Mouse (Mus musculus): Measurements from ENCODE around the gene Srgap1. TPM values are rescaled to one million over a fixed set of nuclear protein-coding genes. Genes with fewer than 3 reads are reported as not detected.
"Not testable (repeated sequence)": the region's sequence is repeated elsewhere in the genome, so short reads cannot be mapped to it uniquely, and the experiment has no call there.

Gene Srgap1
- total RNA-seq, 2 experiments from 2014 or later = 8.5 to 12.5 TPM

DNA sequence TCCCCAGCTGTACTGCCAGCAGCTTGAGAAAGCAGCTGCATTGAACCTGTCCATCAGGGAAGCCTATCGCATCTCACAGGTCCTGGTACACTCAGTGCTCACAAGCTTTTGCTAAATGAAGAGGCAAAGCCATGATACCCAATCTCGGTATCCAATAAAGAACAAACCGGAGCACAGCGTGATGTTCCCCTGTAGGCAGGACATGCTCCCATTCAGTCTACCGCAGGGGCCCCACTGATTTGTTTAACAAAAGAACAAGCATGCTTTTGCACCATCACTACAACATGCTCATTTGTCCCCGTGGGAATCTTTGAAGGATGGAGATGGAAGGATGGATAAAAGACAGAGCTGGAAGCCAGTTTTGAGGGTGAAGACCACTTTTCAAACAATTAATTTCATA, 257.0 kb downstream of the Srgap1 start:
- DNase-seq (ENCODE audit: low spot score in 2 of 2) = no peak
- intact Hi-C loops (cut with DNase I) = no loop called here

DNA sequence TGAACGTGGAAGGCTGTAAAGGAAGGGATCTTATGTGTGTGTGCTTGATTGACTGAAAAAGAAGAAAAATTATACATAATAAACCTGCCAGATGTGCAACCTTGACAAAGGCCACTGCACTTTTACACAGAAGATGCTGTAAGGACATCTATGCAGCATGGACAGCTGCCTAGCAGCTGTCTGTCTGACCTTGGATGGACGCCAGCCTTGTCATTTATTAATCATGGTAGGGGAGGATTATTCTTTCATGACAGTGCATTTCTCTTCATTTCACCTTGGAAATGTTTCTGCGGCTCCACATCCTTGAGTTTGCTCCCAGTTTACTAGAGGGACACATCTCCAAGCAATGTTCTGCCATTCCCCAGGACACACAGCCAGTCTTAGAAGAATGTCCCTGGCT, 258.6 kb downstream of the Srgap1 start:
- intact Hi-C loops (cut with DNase I) = no loop called here
- no peak for DNase-seq (ENCODE audit: low spot score in 2 of 2)

DNA sequence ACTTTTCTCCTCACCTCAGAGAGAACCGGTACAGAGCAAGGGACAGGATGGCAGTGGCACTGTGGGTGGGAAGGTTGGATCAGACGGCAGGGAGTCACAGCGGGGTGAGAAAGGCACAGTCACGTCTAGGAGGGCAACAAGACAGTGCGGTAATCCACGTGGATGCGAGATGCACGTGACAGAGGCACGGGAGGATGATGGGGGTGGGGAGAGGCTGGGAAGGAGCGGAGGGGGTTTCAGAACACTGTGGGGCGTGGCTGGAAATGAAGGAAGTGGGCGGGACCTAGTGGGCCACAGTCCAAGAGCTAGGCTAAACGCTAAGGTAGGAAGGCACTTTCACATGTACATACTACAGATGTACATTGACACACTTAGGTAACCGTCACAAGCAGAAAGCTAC, 266.0 kb downstream of the Srgap1 start:
- no peak for DNase-seq (ENCODE audit: low spot score in 2 of 2)
- intact Hi-C loops (cut with DNase I) = no loop called here

DNA sequence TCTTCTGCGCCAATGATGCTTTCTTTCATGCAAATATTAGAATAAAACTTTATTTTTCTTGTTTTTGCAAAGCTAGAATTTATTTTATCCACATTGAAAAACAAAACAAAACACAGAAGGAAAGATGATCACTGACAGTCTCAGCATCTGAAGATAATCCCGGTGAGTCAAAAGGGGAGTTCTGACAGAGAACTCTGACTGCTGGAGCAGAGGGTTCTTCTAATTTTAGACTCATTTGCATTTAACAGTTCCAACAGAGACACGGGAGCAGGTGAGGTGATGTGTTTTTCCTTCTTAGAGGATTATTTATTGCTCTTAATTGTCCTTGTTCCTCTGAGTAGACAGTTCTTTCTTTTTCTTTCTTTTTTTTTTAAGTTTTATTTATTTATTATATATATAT, 271.1 kb downstream of the Srgap1 start:
- intact Hi-C loops (cut with DNase I) = no loop called here

DNA sequence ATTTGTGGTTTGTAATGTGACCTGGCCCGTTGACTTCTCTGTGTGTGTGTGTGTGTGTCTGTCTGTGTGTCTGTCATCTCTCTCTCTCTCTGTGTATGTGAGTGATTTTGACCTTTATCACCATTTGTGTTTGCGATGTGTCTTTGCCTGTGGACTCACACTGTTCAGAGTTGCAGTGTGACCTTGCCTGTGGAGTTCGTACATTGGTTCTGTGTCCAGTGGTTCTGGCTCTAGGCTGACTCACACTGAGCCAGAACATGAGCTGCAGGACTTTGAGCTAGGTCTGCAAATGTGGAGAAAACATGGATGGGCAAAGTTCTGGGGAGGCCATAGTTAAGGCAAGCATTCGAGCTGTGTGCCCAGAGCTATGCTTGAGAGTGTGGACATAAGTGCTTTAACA, 273.3 kb downstream of the Srgap1 start:
- intact Hi-C loops (cut with DNase I) = loop anchor here (5.0 kb wide), 1 partner anchor 278 kb away; no protein-coding TSS in a partner anchor
- DNase-seq (ENCODE audit: low spot score in 2 of 2) = no peak

More for the DNA sequence above, 271.1 kb downstream of the Srgap1 start:
- DNase-seq (ENCODE audit: low spot score in 2 of 2) = no peak

DNA sequence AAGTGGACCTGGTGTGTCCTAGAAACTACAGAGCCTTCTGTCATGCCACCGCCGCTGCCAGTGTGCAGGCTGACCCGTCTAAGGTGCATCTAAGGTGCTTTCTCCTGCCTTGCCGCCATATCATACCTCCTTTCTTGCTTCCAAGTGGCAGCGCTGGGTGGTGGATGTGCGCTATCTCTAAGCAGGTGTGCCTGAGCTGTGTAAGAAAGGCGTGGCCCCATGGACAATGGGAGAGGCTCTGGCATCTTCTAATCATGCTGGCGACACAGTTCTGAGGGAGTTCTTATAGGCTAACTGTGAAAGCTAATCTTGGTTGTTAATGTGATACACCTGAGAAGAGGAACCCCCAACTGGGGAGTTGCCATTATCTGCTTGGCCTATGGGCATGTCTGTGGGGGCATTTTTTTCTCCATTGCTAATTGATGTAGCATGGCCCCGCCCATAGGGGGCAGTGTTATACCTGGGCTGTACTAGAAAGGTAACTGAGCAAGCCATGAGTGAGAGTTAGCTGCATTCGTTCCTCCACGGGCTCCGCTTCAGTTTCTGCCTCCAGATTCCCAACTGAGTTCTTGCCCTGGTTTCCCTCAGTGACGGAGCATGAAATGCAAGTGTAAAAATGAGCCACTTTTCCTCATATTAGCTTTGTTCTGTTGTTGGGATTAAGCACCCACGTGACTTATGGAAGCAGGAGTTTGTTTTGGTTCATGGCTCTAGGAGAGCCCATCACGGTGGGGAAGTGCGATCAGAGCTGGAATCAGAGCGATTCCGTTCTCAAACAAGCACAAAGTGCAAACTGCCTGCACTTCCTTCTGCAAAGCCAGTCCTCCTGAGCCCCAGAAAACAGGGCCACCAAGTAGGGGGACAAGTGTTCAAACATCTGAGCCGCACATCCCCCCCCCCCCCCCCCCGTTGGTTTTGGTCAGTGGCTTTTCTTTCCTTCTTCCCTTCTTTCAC, 276.2 kb downstream of the Srgap1 start:
- intact Hi-C loops (cut with DNase I) = loop anchor here (5.0 kb wide), 1 partner anchor 281 kb away; no protein-coding TSS in a partner anchor
- no peak for DNase-seq (ENCODE audit: low spot score in 2 of 2)

DNA sequence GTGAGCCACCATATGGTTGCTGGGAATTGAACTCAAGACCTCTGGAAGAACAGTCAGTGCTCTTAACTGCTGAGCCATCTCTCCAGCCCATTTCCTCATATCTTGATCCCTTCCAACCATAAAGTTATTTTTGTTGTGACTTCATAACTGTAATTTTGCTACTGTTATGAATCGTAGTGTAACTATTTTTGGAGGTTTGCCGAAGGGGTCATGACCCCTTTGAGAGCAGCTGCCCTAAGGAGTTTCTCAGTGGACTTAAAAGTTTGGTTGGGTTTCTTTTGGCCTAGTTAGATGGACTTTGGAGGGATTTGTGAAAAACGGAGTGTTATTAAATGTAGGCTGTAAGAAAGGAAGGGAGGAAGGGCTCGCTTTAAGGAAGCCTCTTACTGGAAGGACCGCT, 277.4 kb downstream of the Srgap1 start:
- DNase-seq (ENCODE audit: low spot score in 2 of 2) = no peak
- intact Hi-C loops (cut with DNase I) = loop anchor here (5.0 kb wide), 1 partner anchor 283 kb away; no protein-coding TSS in a partner anchor

DNA sequence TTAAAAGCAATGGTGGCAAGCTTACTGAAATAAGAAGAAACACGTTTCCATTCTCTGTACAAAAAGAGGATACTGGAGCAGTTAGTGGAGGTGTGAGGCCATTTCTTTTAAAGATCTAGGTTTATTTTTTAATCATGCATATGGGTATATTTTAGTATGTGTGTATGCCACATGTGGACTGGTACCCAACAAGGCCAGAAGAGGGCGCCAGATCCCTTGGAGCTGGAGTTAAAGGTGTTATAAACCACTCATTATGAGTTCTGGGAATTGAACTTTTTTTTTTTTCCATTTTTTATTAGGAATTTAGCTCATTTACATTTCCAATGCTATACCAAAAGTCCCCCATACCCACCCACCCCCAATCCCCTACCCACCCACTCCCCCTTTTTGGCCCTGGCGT, 279.8 kb downstream of the Srgap1 start:
- intact Hi-C loops (cut with DNase I) = not testable (repeated sequence)

DNA sequence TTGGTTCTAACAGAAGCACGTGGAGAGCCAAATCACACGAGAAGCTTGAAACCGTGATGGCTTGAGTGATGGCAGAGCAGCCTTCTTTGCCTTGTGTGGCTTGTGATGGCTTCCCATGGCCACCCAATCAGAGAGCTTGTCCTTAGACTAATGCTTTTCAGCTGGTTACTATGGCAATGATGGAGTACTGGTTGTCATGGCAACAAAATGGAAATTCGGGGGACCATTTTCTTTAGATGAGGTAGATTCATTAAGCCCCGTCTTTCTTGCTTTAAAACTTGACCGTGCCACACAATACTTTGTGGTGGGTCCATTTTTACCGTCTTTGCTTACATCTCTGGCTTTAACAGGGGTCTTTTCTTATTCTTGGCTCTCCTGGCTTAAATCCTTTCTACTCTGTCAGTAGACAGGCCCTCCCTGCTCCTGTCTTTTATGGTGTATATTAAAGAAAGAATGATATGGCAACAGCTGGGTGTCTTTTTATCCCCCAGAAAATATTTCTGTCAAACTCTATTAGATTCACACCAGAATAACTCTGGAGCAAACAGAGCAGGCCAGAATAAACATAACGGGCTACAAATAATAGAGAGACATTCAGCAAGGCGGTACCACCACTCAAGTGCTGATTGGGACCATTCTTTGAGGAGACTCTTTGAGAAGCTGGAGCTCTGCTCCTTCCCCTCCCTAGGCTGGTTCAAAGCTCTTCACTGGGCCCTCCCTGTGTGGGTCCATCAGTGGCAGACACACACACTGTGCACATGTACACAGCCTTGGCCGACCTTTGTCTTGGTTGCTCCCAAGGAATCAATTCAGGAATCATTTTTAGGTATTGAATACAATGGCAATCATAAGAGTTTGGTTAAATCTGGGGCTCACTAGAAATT, 281.7 kb downstream of the Srgap1 start:
- peak; percentile 17 to 48 for DNase-seq (ENCODE audit: low spot score in 2 of 2)
- intact Hi-C loops (cut with DNase I) = no loop called here

More for the DNA sequence above, 279.8 kb downstream of the Srgap1 start:
- DNase-seq (ENCODE audit: low spot score in 2 of 2) = not testable (repeated sequence)

DNA sequence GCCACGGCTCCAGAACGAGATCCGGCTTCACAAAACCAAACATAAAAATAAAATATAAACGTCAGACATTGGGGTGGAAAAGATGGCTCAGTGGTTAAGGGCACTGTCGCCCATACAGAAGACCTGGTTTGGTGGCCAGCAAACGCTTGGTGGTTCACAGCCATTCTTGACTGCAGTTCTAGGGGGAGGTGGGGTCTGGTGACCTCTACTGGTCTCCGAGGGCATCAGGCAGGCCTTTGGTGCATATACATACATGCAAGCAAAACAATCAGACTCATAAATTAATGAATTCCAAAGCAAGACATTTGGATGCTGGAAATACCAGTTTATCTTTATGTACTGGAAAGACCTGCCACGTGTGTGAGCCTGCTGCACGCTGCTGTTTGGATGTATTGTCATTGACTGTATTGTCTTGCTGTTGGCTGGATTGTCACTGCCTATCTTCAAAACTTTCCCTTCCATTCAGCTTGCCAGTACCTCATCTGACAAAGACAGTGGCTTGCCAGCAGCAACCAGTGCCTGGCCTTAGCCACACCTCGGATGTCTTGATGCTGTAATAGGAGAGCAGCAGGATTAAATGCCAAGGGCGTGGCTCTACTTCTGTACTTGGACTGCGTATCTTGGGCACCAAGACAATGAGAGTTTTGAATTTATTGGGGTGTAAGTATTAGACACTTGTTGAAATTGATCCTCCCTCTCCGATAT, 282.5 kb downstream of the Srgap1 start:
- no peak for DNase-seq (ENCODE audit: low spot score in 2 of 2)
- intact Hi-C loops (cut with DNase I) = no loop called here

DNA sequence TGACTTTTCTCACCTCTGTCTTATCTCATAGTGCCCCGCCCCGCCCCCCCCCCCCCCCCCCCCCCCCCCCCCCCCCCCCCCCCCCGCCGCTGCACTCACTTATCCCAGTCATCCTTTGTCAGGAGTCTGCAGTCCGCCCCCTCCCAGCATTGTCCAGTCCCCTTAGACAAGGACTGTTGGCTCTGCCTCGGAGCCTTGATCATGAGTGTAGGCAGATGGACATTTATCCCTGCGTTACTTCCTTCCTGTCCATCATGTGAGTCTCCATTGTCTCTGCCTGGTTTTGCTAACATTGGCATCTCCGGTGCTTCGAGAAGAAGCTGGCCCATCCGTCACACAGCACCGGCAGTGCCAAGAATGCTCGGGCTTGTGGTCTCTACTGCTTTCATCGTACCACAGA, 283.9 kb downstream of the Srgap1 start:
- no peak for DNase-seq (ENCODE audit: low spot score in 2 of 2)
- intact Hi-C loops (cut with DNase I) = no loop called here

DNA sequence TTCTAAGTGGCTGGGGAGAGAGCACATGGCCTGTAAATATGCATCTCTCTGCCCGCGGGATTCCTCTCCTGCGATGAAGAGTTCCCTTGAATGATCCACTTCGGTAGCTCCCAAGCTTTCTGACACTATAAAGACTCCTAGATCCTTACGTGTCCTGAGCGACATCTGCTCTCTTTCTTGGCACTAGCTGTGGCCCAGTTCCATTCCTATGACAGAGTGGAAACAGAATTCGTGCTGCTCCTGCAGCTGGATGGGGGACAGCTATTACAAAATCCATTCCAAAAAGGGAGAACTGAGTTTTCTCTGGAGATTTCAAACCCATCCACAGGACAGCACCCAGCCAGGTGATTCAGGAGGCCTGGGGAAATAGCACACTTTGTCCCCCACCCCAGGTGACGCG, 285.0 kb downstream of the Srgap1 start:
- intact Hi-C loops (cut with DNase I) = no loop called here
- no peak for DNase-seq (ENCODE audit: low spot score in 2 of 2)

DNA sequence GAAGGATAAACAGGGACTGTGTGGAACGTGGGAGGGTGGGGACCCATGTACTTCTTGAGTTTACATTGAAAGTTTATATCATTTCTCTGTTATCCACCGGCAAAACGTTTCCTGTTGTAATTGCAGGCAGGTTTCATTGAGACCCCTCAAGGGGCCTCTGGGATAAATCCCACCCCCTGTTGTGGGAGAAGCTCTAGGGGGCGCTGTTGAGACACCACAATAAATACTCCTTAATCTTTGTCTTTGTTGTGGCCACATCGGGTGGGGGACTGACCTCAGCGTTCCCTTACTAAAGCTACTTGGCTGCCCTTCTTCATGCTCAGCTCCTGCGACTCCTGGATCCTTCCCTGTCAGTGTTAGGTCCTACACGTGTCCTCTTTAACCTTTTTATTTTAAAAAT, 288.0 kb downstream of the Srgap1 start:
- intact Hi-C loops (cut with DNase I) = no loop called here
- no peak for DNase-seq (ENCODE audit: low spot score in 2 of 2)

DNA sequence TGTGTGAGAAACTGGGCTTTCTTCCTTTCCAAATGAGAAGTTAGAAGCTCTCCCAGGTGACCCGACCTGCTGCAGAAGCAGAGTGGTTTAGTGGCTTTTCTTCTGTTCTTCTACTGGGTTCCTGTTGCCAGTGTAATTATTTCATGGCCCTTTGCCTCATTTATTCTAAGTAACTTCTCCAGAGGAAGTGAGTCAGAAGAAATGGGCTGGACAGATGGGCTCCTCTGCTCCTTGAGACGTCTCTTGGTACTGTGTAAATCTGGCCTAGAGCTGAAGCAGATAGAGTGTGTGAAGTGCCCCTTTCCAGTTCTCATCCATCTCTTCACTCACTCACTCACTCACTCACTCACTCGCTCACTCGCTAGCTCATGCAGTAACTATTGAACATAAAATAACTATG, 290.4 kb downstream of the Srgap1 start:
- intact Hi-C loops (cut with DNase I) = no loop called here

DNA sequence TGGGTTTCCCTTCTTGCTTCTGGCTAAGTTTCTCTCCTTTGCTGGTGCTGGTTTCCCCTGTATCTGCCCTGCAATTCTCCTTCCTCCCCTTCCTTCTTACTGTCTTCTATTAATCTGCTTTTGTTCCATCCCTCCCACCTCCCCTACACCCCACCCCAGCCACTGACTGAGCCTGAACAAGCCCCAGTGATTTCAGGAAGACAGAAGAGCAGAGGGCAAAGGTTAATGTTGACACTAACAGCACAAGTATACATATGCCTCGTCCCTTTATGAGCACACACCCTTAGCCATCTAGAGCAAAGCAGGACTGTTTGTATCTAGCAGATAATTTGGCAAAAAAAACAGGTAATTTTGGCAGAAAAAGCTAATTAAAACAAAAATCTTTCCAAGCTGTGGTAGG, 291.3 kb downstream of the Srgap1 start:
- DNase-seq (ENCODE audit: low spot score in 2 of 2) = no peak
- intact Hi-C loops (cut with DNase I) = no loop called here

More for the DNA sequence above, 290.4 kb downstream of the Srgap1 start:
- peak in 1 of 2 experiments; percentile 21 for DNase-seq (ENCODE audit: low spot score in 2 of 2)

DNA sequence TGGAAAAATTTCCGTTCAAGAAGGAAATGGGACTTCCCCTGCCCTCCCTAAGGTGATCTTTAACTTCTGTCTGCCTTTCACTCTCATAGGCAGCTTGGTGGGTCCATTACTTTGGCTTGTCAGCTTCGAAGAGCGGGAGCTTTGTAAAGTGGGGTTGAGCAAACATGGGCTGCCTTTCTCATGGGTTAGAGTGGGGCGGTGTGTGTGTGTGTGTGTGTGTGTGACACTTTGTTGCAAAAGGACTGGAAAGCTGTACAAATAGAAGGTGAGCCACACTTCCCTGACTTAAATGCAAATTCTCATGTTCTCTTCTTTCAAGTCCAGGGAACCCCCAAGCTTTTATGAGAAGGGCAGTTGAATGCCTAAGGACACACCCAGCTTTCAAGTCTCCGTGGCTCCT, 292.9 kb downstream of the Srgap1 start:
- DNase-seq (ENCODE audit: low spot score in 2 of 2) = no peak
- intact Hi-C loops (cut with DNase I) = no loop called here

DNA sequence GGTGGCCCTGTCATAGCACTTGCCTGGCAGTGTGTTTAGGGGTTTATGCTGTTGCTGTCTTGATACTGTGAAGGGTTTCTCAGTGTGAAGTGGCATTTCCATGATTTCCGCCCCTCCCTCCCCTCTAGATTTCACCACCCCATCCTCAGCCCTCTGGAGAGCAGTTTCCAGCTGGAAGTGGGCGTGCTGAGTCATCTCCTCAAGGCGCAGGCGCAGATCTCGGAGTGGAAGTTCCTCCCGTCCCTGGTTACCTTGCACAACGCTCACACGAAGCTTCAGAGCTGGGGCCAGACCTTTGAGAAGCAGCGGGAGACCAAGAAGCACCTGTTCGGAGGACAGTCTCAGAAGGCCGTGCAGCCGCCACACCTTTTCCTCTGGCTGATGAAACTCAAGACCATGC, 296.9 kb downstream of the Srgap1 start:
- intact Hi-C loops (cut with DNase I) = no loop called here
- DNase-seq (ENCODE audit: low spot score in 2 of 2) = peak; percentile 63 to 82

DNA sequence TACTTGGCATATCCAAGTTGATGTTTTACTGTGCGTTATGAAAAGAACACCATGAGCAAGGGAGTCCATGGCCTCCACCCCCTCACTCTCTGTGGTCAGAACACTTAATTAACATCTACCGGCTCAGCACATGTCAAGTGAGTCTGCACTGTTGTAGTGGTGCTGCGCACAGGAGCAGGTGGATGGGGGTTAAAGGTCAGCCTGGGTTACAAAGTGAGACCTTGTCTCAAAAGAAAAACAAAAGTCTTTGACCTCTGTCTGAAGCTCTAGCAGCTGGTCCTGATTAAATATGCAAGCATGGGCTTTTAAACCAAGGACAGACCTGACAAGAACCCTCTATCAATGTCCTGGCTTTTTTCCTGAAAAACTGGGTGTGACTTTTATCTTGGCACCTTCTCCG, 304.8 kb downstream of the Srgap1 start:
- intact Hi-C loops (cut with DNase I) = no loop called here
- DNase-seq (ENCODE audit: low spot score in 2 of 2) = no peak
